Mouse (Mus musculus) forebrain, postnatal 0 days (tissue): ENCODE data around the gene She. TPM values are rescaled to one million over a fixed set of nuclear protein-coding genes. Genes with fewer than 3 reads are reported as not detected.

Experiments used
- ATAC-seq: fragments of 200-750 bp; cut with Nextera tagmentation; 2 replicates; pipeline ENCODE4 v1.8.0; 2017; ENCODE audit warnings: mild to moderate bottlenecking, moderate library complexity
- DNase-seq: peaks from one replicate; pipeline ENCODE4 v3.0.0-alpha.2; 2015
- H3K27ac ChIP-seq: fragments of 300-500 bp; sonication (generic); 2 replicates; pipeline ENCODE4 v1.5.1; 2014; ENCODE audit warnings: low read depth, mild to moderate bottlenecking, antibody characterized with exemption, low read length, moderate library complexity, mixed read lengths
- H3K27me3 ChIP-seq: fragments of 300-500 bp; sonication (generic); 2 replicates; pipeline ENCODE4 v1.6.1; 2014; ENCODE audit warnings: mild to moderate bottlenecking, low read length, mixed read lengths; ENCODE audit not compliant: insufficient read depth
- H3K36me3 ChIP-seq: fragments of 300-500 bp; sonication (generic); 2 replicates; pipeline ENCODE4 v1.6.1; 2014; ENCODE audit warnings: mild to moderate bottlenecking, moderate library complexity; ENCODE audit not compliant: insufficient read depth
- H3K4me1 ChIP-seq: fragments of 300-500 bp; sonication (generic); 2 replicates; pipeline ENCODE4 v1.6.1; 2014; ENCODE audit warnings: antibody characterized with exemption; ENCODE audit not compliant: insufficient read depth
- H3K4me2 ChIP-seq: fragments of 300-500 bp; sonication (generic); 2 replicates; pipeline ENCODE4 v1.6.1; 2014; ENCODE audit warnings: low read depth, mild to moderate bottlenecking, moderate library complexity
- H3K4me3 ChIP-seq: fragments of 300-500 bp; sonication (generic); 2 replicates; pipeline ENCODE4 v1.5.1; 2014; ENCODE audit warnings: low read depth, low read length, mixed read lengths
- H3K9ac ChIP-seq: fragments of 300-500 bp; sonication (generic); 2 replicates; pipeline ENCODE4 v1.6.1; 2014; ENCODE audit warnings: mild to moderate bottlenecking
- H3K9me3 ChIP-seq: fragments of 300-500 bp; sonication (generic); 2 replicates; pipeline ENCODE4 v1.6.1; 2016; ENCODE audit warnings: low read length
- CTCF ChIP-seq: sonication (generic); IDR thresholded peaks from 2 replicates; pipeline ENCODE4 v1.5.1; 2016; ENCODE audit warnings: antibody characterized with exemption, control low read depth, low read depth
- WGBS: fragments of 180-500 bp; shearing (Covaris S2); extraction: QIAGEN DNeasy Blood & Tissue Kit; methylation state at CpG from one replicate; pipeline ENCODE4 v1.1.7; 2014; 5-methylcytosine and 5-hydroxymethylcytosine counted together
- polyA plus RNA-seq: library from polyadenylated mRNA; unstranded; fragments of >200 nt; fragmentation: Nextera tagmentation; extraction: Ambion mirVana; gene quantifications from 2 replicates; pipeline ENCODE4 v1.2.1, GENCODE M21; 2015
- total RNA-seq: library from RNA; depleted of rRNA; stranded (reverse); fragments of >200 nt; gene quantifications from 2 replicates; pipeline ENCODE4 v1.2.3, GENCODE M21; 2014

Gene She
- total and polyA plus RNA-seq, 2 experiments from 2014 or later, result 0.86 to 2.1 TPM

DNA sequence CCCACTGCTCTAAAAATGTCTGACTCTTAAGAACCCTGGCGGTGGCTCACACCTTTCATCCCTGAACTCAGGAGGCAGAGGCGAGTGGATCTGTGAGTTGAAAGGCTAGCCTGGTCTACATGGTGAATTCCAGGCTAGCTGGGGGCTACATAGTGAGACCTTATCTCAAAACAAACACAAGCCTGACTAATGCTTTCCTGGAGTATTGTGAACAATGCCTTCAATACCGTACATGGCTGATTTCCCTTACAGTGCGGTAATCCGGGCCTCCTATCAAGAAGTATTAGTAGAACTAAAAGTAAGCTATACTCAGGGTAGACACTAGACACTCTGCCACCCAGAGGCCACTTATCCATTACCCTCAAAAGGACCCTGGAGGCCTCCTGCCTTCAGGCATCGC is 16.9 kb downstream of the She start:
- no peak overlapping the region for H3K4me2 ChIP-seq
- no peak overlapping the region for H3K4me3 ChIP-seq
- no peak overlapping the region for H3K27ac ChIP-seq
- H3K36me3 ChIP-seq, result no peaks in the 10 kb centered on the region
- H3K27me3 ChIP-seq, result no peaks in the 10 kb centered on the region
- H3K4me1 ChIP-seq, result no peaks in the 10 kb centered on the region
- no peak for TF ChIP-seq CTCF
- DNase-seq (no peak), ATAC-seq (no peak)
- H3K9me3 ChIP-seq, result no peaks in the 10 kb centered on the region
- WGBS, result 93% methylated on average over 6 of the region's 6 CpGs
- H3K9ac ChIP-seq, result no peak overlapping the region

DNA sequence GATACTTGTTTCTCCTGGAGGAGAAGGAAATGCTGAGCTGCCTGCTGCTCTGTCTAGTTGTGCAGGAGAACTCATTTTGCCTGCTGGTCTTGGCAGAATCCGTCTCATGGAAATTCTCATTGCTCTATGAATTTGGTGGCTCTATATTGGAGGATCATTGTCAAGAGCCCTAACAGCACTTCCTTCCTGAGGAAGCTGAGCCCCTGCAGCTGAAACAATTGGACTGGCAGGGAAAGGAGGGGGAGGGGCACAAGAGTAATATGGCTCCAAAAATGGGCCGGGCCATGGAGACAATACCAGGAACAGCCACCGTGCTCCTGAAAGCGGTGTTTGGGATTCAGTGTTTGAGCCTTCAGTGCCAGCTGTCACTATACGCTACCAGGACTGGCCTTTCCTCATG is 22.6 kb downstream of the She start:
- no peak overlapping the region for H3K4me2 ChIP-seq
- no peak overlapping the region for H3K4me3 ChIP-seq
- no peak for DNase-seq
- TF ChIP-seq CTCF, result 0 out of 2 replicates have a peak, but pooled peaks have one; percentile 3
- H3K9ac ChIP-seq, result no peak overlapping the region
- no peaks in the 10 kb centered on the region for H3K4me1 ChIP-seq
- ATAC-seq, result no peak
- no peaks in the 10 kb centered on the region for H3K27me3 ChIP-seq
- H3K9me3 ChIP-seq, result no peaks in the 10 kb centered on the region
- no peaks in the 10 kb centered on the region for H3K36me3 ChIP-seq
- H3K27ac ChIP-seq, result no peak overlapping the region
- 58% methylated on average over 5 of the region's 5 CpGs for WGBS

DNA sequence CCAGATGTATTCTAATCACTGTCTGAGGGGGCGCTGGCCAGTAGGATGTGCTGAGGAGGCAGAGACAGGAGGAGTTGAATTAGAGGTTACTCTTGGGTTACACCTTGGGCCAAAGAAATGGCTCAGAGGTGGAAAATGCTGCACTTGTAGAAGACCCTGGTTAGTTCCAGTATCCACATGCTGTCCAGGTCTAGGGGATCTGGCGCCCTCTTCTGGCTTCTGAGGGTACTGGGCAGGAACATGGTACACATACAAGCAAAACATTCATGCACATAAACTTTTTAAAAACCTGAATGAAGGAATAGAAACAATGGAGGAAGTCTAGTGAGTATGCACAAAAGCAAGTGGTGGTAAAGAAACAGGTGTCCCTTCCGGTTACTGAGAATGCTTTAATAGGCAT is 26.2 kb downstream of the She start:
- no peak overlapping the region for H3K27ac ChIP-seq
- TF ChIP-seq CTCF, result peak; percentile 60
- no peaks in the 10 kb centered on the region for H3K9me3 ChIP-seq
- H3K4me1 ChIP-seq, result peaks cover 8% of the 10 kb centered on the region; the same call in 1 of the 2 replicates
- no peaks in the 10 kb centered on the region for H3K27me3 ChIP-seq
- ATAC-seq (no peak), DNase-seq (peak; percentile 18)
- H3K4me2 ChIP-seq, result no peak overlapping the region
- 86% methylated on average over 3 of the region's 3 CpGs for WGBS
- no peak overlapping the region for H3K9ac ChIP-seq
- no peaks in the 10 kb centered on the region for H3K36me3 ChIP-seq
- H3K4me3 ChIP-seq, result no peak overlapping the region

DNA sequence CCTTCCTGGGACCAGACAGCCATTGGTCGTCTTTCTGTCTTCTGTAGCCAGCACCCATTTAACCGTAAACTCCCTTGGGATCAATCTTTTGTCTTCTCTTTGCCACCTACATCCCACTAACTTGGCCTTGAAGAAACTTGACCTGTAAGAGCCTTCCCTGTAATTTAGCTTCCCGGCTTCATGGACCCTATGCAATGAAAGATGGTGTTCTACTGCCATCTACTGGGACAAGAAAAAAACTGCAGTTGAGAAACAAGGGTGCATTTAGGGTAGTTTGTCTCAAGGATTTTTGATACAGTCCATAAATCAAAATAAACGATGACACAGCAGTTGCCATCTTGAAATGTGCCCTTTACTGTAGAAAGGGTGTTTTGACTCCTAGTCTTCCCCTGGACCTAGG is 27.0 kb downstream of the She start:
- Histone ChIP-seq H3K9me3 (no peaks in the 10 kb centered on the region), H3K4me3 (no peak overlapping the region), H3K4me2 (no peak overlapping the region), H3K9ac (no peak overlapping the region), H3K36me3 (no peaks in the 10 kb centered on the region), H3K27me3 (no peaks in the 10 kb centered on the region), H3K4me1 (peaks cover 8% of the 10 kb centered on the region; the same call in 1 of the 2 replicates), H3K27ac (no peak overlapping the region)
- peak; percentile 45; the same call in 1 of the 2 replicates for ATAC-seq
- 12% methylated on average over 4 of the region's 4 CpGs for WGBS
- peak; percentile 79 for DNase-seq
- peak; percentile 91 for TF ChIP-seq CTCF

DNA sequence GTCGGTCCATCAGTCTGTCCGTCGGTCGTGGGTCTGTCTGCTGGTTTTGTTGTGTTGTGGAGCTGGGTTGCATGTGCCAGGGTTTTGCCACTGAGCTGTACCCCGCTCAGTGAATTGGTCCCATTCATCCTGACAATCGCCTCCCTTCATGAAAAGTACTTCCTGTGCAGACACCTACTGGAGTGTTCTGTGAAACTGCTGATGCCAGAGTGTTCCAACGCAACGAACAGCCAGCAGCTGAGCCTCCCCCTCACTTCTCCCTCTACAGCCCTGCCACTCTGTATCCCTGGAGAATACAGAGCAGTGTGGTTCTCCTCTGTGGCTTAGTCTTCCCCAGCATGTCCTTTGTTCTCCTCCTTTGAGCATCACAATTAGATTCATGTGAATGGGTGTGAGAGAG is 27.7 kb downstream of the She start:
- ATAC-seq (peak; percentile 82), DNase-seq (peak; percentile 46)
- no peaks in the 10 kb centered on the region for H3K36me3 ChIP-seq
- H3K4me2 ChIP-seq, result no peak overlapping the region
- H3K9me3 ChIP-seq, result no peaks in the 10 kb centered on the region
- H3K4me3 ChIP-seq, result no peak overlapping the region
- no peak for TF ChIP-seq CTCF
- 61% methylated on average over 8 of the region's 8 CpGs for WGBS
- H3K9ac ChIP-seq, result no peak overlapping the region
- H3K4me1 ChIP-seq, result peaks cover 8% of the 10 kb centered on the region; the same call in 1 of the 2 replicates
- no peak overlapping the region for H3K27ac ChIP-seq
- no peaks in the 10 kb centered on the region for H3K27me3 ChIP-seq

DNA sequence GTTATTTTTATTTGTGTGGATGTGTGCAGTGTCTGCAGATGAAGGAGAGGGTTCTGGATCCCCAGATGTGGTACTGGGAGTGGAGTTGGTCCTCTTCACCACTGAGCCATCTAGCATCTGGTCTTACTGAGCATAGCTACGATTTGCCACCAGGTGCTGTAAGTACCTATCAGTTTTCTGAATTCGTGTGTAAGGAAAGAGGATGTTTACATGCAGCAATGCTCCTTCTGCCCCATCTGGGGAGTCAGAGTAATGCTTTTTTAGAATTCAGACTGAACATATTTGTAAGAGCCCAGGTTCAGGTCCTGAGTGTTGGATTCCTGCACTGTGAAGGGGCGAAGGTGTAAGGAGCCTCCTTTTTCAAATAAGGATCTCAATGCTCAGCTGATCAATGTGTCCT is 28.8 kb downstream of the She start:
- H3K9me3 ChIP-seq, result no peaks in the 10 kb centered on the region

DNA sequence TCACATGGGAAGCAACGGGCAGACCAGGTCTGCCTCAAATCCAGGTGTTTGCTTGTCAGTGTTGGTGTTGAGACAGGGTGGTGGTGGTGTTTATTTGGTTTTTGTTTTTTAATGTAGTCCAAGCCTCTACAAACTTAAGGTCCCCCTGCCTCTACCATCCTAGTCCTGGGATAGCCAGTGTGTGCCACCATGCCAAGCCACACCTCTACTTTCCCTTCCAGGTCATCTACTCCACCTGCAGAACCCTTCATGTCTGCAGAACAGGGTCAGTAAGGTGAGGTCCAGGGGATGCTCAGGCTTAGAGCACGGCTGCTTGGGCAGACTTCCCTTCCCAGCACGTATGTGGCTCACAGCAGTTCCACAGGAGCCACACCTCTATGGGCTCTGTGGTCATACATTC is 29.2 kb downstream of the She start:
- H3K9ac ChIP-seq, result no peak overlapping the region
- WGBS, result 74% methylated on average over 3 of the region's 3 CpGs
- DNase-seq (no peak), ATAC-seq (no peak)
- no peak overlapping the region for H3K27ac ChIP-seq
- no peaks in the 10 kb centered on the region for H3K9me3 ChIP-seq
- TF ChIP-seq CTCF, result no peak
- H3K4me2 ChIP-seq, result no peak overlapping the region
- no peaks in the 10 kb centered on the region for H3K36me3 ChIP-seq
- H3K27me3 ChIP-seq, result no peaks in the 10 kb centered on the region
- peaks cover 8% of the 10 kb centered on the region; the same call in 1 of the 2 replicates for H3K4me1 ChIP-seq
- H3K4me3 ChIP-seq, result no peak overlapping the region

More for the DNA sequence above, 28.8 kb downstream of the She start:
- no peak overlapping the region for H3K27ac ChIP-seq
- peaks cover 8% of the 10 kb centered on the region; the same call in 1 of the 2 replicates for H3K4me1 ChIP-seq
- WGBS, result 71% methylated on average over 3 of the region's 3 CpGs
- no peak overlapping the region for H3K9ac ChIP-seq
- DNase-seq (no peak), ATAC-seq (peak; percentile 8; the same call in 1 of the 2 replicates)
- H3K4me2 ChIP-seq, result no peak overlapping the region
- no peaks in the 10 kb centered on the region for H3K27me3 ChIP-seq
- TF ChIP-seq CTCF, result peak; percentile 21; the same call in 1 of the 2 replicates
- H3K36me3 ChIP-seq, result no peaks in the 10 kb centered on the region
- no peak overlapping the region for H3K4me3 ChIP-seq
